Mouse (Mus musculus) layer of hippocampus, postnatal 10 days (tissue): ENCODE data around the gene Inf2. TPM values are rescaled to one million over a fixed set of nuclear protein-coding genes. Genes with fewer than 3 reads are reported as not detected.
A peak's percentile ranks its signal among the peaks of the same experiment; 100 is the strongest.

Experiments
- DNase-seq, 2 experiments: peaks; one replicate each; pipeline ENCODE4 v3.0.0; 2021; ENCODE audit warnings: low spot score in 2 of 2
- total RNA-seq, 2 experiments: library from RNA; stranded (reverse); gene quantifications; 2 replicates each; pipeline ENCODE4 v1.2.3; 2021

Inf2 gene
- total RNA-seq, 2 experiments from 2014 or later = 80.9 to 91.4 TPM

- DNase-seq = no peak
Measured at GRCm38 (mm10) chr12:112563011-112563410, 25.6 kb upstream of the Inf2 start.

GRCm38 (mm10) chr12:112570160-112570559, 18.4 kb upstream of the Inf2 start:
- no peak for DNase-seq

GRCm38 (mm10) chr12:112571064-112571463, 17.5 kb upstream of the Inf2 start:
- no peak for DNase-seq

GRCm38 (mm10) chr12:112575274-112575986, 13.2 kb upstream of the Inf2 start:
- no peak for DNase-seq

GRCm38 (mm10) chr12:112576341-112576740, 12.2 kb upstream of the Inf2 start:
- DNase-seq = peak in 1 of 2 experiments; percentile 34

GRCm38 (mm10) chr12:112576749-112577148, 11.8 kb upstream of the Inf2 start:
- DNase-seq = no peak

GRCm38 (mm10) chr12:112578296-112579090, 10.1 kb upstream of the Inf2 start:
- DNase-seq = no peak

- DNase-seq = no peak
Measured at GRCm38 (mm10) chr12:112579430-112579829, 9.2 kb upstream of the Inf2 start.

- no peak for DNase-seq
Measured at GRCm38 (mm10) chr12:112579926-112580325, 8.7 kb upstream of the Inf2 start.

GRCm38 (mm10) chr12:112581113-112581512, 7.5 kb upstream of the Inf2 start:
- no peak for DNase-seq

- no peak for DNase-seq
Measured at GRCm38 (mm10) chr12:112584954-112585353, 3.6 kb upstream of the Inf2 start.

GRCm38 (mm10) chr12:112585924-112586538, 2.6 kb upstream of the Inf2 start:
- no peak for DNase-seq

- DNase-seq = no peak
Measured at GRCm38 (mm10) chr12:112587125-112588124, 1.2 kb upstream of the Inf2 start.

- no peak for DNase-seq
Measured at GRCm38 (mm10) chr12:112589491-112590191, 1.1 kb downstream of the Inf2 start.

- peak; percentile 60 to 64 for DNase-seq
Measured at GRCm38 (mm10) chr12:112590566-112591239, 2.1 kb downstream of the Inf2 start.

GRCm38 (mm10) chr12:112591240-112591639, 2.7 kb downstream of the Inf2 start:
- DNase-seq = no peak

GRCm38 (mm10) chr12:112591730-112592129, 3.1 kb downstream of the Inf2 start:
- DNase-seq = no peak

- no peak for DNase-seq
Measured at GRCm38 (mm10) chr12:112592985-112593734, 4.6 kb downstream of the Inf2 start.
